Comparison of ENCODE assay signal across 22 mouse cellular contexts in the genomic region with DNA sequence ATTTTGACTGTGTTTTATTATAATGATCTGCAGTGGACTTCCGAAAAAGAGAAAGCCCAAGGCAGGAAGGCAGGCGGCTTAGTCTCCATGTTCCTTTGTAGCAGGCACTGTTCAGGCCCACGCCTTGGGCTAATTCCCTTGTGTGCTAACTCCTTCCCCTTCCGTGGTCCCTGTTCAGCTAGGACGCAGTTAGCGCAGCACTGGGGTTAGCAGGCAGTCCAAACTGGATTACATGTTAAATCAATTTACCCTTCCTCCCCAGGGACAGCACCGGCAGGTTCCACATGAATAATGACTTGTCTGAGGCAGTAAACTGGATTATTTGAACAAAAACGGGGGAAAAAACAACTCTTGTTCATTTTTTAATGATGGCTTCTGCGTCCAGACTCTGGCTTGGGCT.
DNase-seq lines count a peak whose midpoint lies in the region; ATAC-seq lines count a peak whose summit lies in the region.
"Had no signal": no experiment of that assay in that cellular context is flagged by ENCODE, and none has a peak within 500 bp of the region (broad histone marks: within the 10 kb centered on the region; RNA-seq: fewer than 3 reads in every experiment).

No protein-coding gene starts in this region.

- peaks cover 7% of the 10 kb centered on the region; the same call in 1 of the 2 replicates for H3K4me1 ChIP-seq in limb, embryonic 11.5 days (ENCODE audit: control insufficient read depth, insufficient read depth, low read length)
- H3K4me1 ChIP-seq in limb, embryonic 10.5 days: peaks cover 21% of the 10 kb centered on the region
- H3K4me1 ChIP-seq: forebrain, embryonic 12.5 days; heart, embryonic 15.5 days had no signal

- H3K9me3 ChIP-seq in limb, embryonic 11.5 days (ENCODE audit: control insufficient read depth, low read length): no peaks in the 10 kb centered on the region
- H3K9me3 ChIP-seq in limb, embryonic 10.5 days (replicated peaks): no peaks in the 10 kb centered on the region
- H3K9me3 ChIP-seq: embryonic facial prominence, embryonic 13.5 days; forebrain, embryonic 12.5 days; heart, embryonic 15.5 days; hindbrain, embryonic 13.5 days had no signal

- no peaks in the 10 kb centered on the region for H3K27me3 ChIP-seq in limb, embryonic 11.5 days (ENCODE audit: control insufficient read depth, insufficient read depth, low read length)
- H3K27me3 ChIP-seq in limb, embryonic 10.5 days (ENCODE audit: low read depth, poor library complexity, severe bottlenecking): peaks cover 63% of the 10 kb centered on the region; the same call in 1 of the 2 replicates
- H3K27me3 ChIP-seq: embryonic facial prominence, embryonic 13.5 days; forebrain, embryonic 12.5 days; hindbrain, embryonic 13.5 days had no signal

- no peaks in the 10 kb centered on the region for H3K36me3 ChIP-seq in limb, embryonic 11.5 days (ENCODE audit: control insufficient read depth, insufficient read depth, low read length)
- no peaks in the 10 kb centered on the region for H3K36me3 ChIP-seq in limb, embryonic 10.5 days
- H3K36me3 ChIP-seq: embryonic facial prominence, embryonic 13.5 days; forebrain, embryonic 12.5 days; G1E; heart, embryonic 15.5 days; hindbrain, embryonic 13.5 days had no signal

- no peak for ATAC-seq in limb, embryonic 11.5 days (ENCODE audit: insufficient number of reproducible peaks, low FRiP score, low TSS enrichment, low read depth)
- ATAC-seq: CD4-positive, CD25-positive, alpha-beta regulatory T cell, adult 4 months had no signal

- DNase-seq in embryo, embryonic 10.5 days (ENCODE audit: low spot score): peak; percentile 17
- DNase-seq in embryo, embryonic 10 days (ENCODE audit: low spot score): no peak
- DNase-seq in heart, adult 8-10 months (ENCODE audit: low spot score): peak; percentile 10
- no peak for DNase-seq in heart, postnatal 10 days
- peak; percentile 36 for DNase-seq in limb, embryonic 11.5 days (ENCODE audit: low spot score)
- DNase-seq in limb, embryonic 10.5 days (ENCODE audit: low spot score): no peak
- peak; percentile 46 for DNase-seq in mesoderm, embryonic 11.5 days (ENCODE audit: low read depth, low spot score)
- DNase-seq in yolk sac, embryonic 10.5 days (ENCODE audit: low spot score): no peak
- DNase-seq: adrenal gland, postnatal 10 days; B cell, adult 2 months; cerebellum, adult 18-20 months; cerebellum, adult 9-11 months; cerebellum, postnatal 36 days; gastrocnemius, postnatal 36 days; kidney, adult 11 months had no signal

- no peak overlapping the region for H3K9ac ChIP-seq in limb, embryonic 11.5 days (ENCODE audit: low read length)
- H3K9ac ChIP-seq: embryonic facial prominence, embryonic 13.5 days; forebrain, embryonic 12.5 days; heart, embryonic 15.5 days; hindbrain, embryonic 13.5 days had no signal

- intact Hi-C loops in heart, postnatal 10 days (cut with DNase I): no loop called here

- H3K27ac ChIP-seq in limb, embryonic 11.5 days (replicated peaks; ENCODE audit: low read depth, low read length): no peak overlapping the region
- no peak overlapping the region for H3K27ac ChIP-seq in limb, embryonic 10.5 days
- H3K27ac ChIP-seq: embryonic facial prominence, embryonic 13.5 days; forebrain, embryonic 12.5 days; heart, embryonic 15.5 days; hindbrain, embryonic 13.5 days had no signal

- WGBS in limb, embryonic 11.5 days: 52% methylated on average over 9 of the region's 9 CpGs
- WGBS in limb, embryonic 10.5 days: 72% methylated on average over 9 of the region's 9 CpGs

- H3K4me2 ChIP-seq in limb, embryonic 11.5 days (ENCODE audit: low read depth, severe bottlenecking): no peak overlapping the region
- H3K4me2 ChIP-seq: embryonic facial prominence, embryonic 13.5 days; forebrain, embryonic 12.5 days; heart, embryonic 11.5 days; heart, embryonic 15.5 days; hindbrain, embryonic 13.5 days had no signal

- no peak overlapping the region for H3K4me3 ChIP-seq in limb, embryonic 11.5 days (ENCODE audit: low read depth, low read length)
- H3K4me3 ChIP-seq in limb, embryonic 10.5 days: no peak overlapping the region
- H3K4me3 ChIP-seq: embryonic facial prominence, embryonic 13.5 days; forebrain, embryonic 12.5 days; heart, embryonic 15.5 days; hindbrain, embryonic 13.5 days had no signal

Comparison
In these comparisons a context has a peak if more than half of its experiments do, and no peak if none do; other contexts are left out.
1. DNase-seq: peak in embryo, embryonic 10.5 days (single experiment), heart, adult 8-10 months (single experiment), limb, embryonic 11.5 days (single experiment) and mesoderm, embryonic 11.5 days (single experiment); none in embryo, embryonic 10 days (single experiment), heart, postnatal 10 days (0 of 2), limb, embryonic 10.5 days (single experiment) and yolk sac, embryonic 10.5 days (single experiment).